Comparison of ENCODE assay signal across 8 mouse cellular contexts in the genomic region with DNA sequence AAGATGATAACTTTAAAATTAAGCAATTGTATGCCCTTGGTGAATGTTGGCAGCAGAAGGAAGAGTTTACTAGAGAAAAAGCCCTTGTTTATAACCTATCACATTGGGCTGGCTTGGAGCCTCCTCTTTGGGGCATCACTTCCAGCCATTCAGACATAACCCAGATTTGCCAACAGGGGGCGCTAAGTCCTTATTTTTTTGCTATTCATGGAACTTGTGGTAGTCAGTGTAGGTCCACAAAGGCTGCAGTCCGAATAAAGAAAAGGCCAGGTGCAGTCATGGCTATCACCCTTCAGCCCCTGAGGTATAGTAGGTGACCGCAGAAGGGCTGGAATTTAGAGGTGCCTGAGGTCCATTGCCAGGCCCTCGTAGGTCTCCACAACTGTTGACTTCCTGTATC. TPM values are rescaled to one million over a fixed set of nuclear protein-coding genes. Genes with fewer than 3 reads are reported as not detected.
DNase-seq lines count a peak whose midpoint lies in the region; ATAC-seq and TF ChIP-seq lines count a peak whose summit lies in the region.

No protein-coding gene starts in this region.

- H3K4me2 ChIP-seq in heart, embryonic 11.5 days: no peak overlapping the region
- H3K4me2 ChIP-seq in forebrain, postnatal 0 days (ENCODE audit: low read depth): no peak overlapping the region
- H3K4me2 ChIP-seq in hindbrain, embryonic 12.5 days (replicated peaks): no peak overlapping the region

- no peak overlapping the region for H3K9ac ChIP-seq in heart, embryonic 11.5 days (ENCODE audit: low read depth, low read length)
- H3K9ac ChIP-seq in forebrain, postnatal 0 days: no peak overlapping the region
- H3K9ac ChIP-seq in hindbrain, embryonic 12.5 days: no peak overlapping the region

- no peaks in the 10 kb centered on the region for H3K36me3 ChIP-seq in heart, embryonic 11.5 days (ENCODE audit: control insufficient read depth, insufficient read depth, low read length)
- H3K36me3 ChIP-seq in forebrain, postnatal 0 days (ENCODE audit: insufficient read depth): no peaks in the 10 kb centered on the region
- H3K36me3 ChIP-seq in hindbrain, embryonic 12.5 days: no peaks in the 10 kb centered on the region

- no peak for ATAC-seq in heart, embryonic 11.5 days (replicated peaks; ENCODE audit: insufficient number of reproducible peaks, low FRiP score, low TSS enrichment)
- ATAC-seq in forebrain, postnatal 0 days: peak; percentile 66; the same call in 1 of the 2 replicates
- peak; percentile 46; the same call in 1 of the 2 replicates for ATAC-seq in hindbrain, embryonic 12.5 days (ENCODE audit: low FRiP score)

- WGBS in heart, embryonic 11.5 days (ENCODE audit: insufficient replicate concordance): 46% methylated on average over 4 of the region's 4 CpGs
- WGBS in forebrain, postnatal 0 days: 33% methylated on average over 4 of the region's 4 CpGs
- WGBS in hindbrain, embryonic 12.5 days: 46% methylated on average over 4 of the region's 4 CpGs

- peak; percentile 91 for DNase-seq in heart, adult 11 months
- peak; percentile 55 for DNase-seq in cerebellum, adult 11-12 months
- peak; percentile 88 for DNase-seq in forebrain, postnatal 0 days
- peak; percentile 57 to 82 for DNase-seq in layer of hippocampus, postnatal 25 days (ENCODE audit: extremely low spot score in 1 of 2, low spot score in 1 of 2)
- DNase-seq in lung, postnatal 4 days: peak; percentile 63 to 83
- peak; percentile 55 to 68 for DNase-seq in right cerebral cortex, postnatal 36 days (ENCODE audit: low spot score in 2 of 2)

- no peaks in the 10 kb centered on the region for H3K9me3 ChIP-seq in heart, embryonic 11.5 days (replicated peaks; ENCODE audit: control insufficient read depth, low read length)
- H3K9me3 ChIP-seq in forebrain, postnatal 0 days (ENCODE audit: low read length): no peaks in the 10 kb centered on the region
- H3K9me3 ChIP-seq in hindbrain, embryonic 12.5 days (replicated peaks): no peaks in the 10 kb centered on the region

- H3K27me3 ChIP-seq in heart, embryonic 11.5 days (ENCODE audit: control insufficient read depth, insufficient read depth, low read length): no peaks in the 10 kb centered on the region
- H3K27me3 ChIP-seq in forebrain, postnatal 0 days (ENCODE audit: insufficient read depth, low read length): no peaks in the 10 kb centered on the region
- H3K27me3 ChIP-seq in hindbrain, embryonic 12.5 days: no peaks in the 10 kb centered on the region

- H3K4me3 ChIP-seq in heart, embryonic 11.5 days (ENCODE audit: low read depth, low read length): no peak overlapping the region
- H3K4me3 ChIP-seq in forebrain, postnatal 0 days (ENCODE audit: low read depth, low read length): no peak overlapping the region
- no peak overlapping the region for H3K4me3 ChIP-seq in hindbrain, embryonic 12.5 days

- peak; percentile 68 for TF ChIP-seq CTCF in forebrain, postnatal 0 days (IDR thresholded peaks at IDR 0.05; ENCODE audit: low read depth)

- H3K27ac ChIP-seq in heart, embryonic 11.5 days (ENCODE audit: low read depth, low read length): no peak overlapping the region
- H3K27ac ChIP-seq in forebrain, postnatal 0 days (ENCODE audit: low read depth, low read length): no peak overlapping the region
- H3K27ac ChIP-seq in hindbrain, embryonic 12.5 days: no peak overlapping the region

- peaks cover 9% of the 10 kb centered on the region for H3K4me1 ChIP-seq in heart, embryonic 11.5 days (ENCODE audit: control insufficient read depth, insufficient read depth, low read length)
- H3K4me1 ChIP-seq in forebrain, postnatal 0 days (ENCODE audit: insufficient read depth): 0 out of 2 replicates have a peak, but pooled peaks cover 5% of the 10 kb centered on the region
- peaks cover 16% of the 10 kb centered on the region for H3K4me1 ChIP-seq in hindbrain, embryonic 12.5 days

RNA-seq across cellular contexts. Expression of gene Accsl, which starts 1.9 kb away (rescaled TPM):
- not detected in 2 replicates for polyA plus RNA-seq in heart, embryonic 11.5 days (2014; fragmentation: Nextera tagmentation; extraction: Ambion mirVana)
- 0.08 and 1.2 TPM in 2 replicates for total RNA-seq in forebrain, postnatal 0 days (2014; rRNA removed)
- polyA plus RNA-seq in forebrain, postnatal 0 days (2015; fragmentation: Nextera tagmentation; extraction: Ambion mirVana): 0.22 and 0.38 TPM in 2 replicates
- 0.09 and 0.51 TPM in 2 replicates for polyA plus RNA-seq in hindbrain, embryonic 12.5 days (2016; fragmentation: Nextera tagmentation; extraction: Ambion mirVana)
- total RNA-seq in layer of hippocampus, postnatal 25 days (2021): under 1 TPM; 0.32 to 0.77 TPM

RNA-seq across cellular contexts. Expression of gene Accs, which starts 21.1 kb away (rescaled TPM):
- 6.6 and 7.7 TPM in 2 replicates for polyA plus RNA-seq in heart, embryonic 11.5 days (2014; fragmentation: Nextera tagmentation; extraction: Ambion mirVana)
- 14.2 and 15.2 TPM in 2 replicates for total RNA-seq in forebrain, postnatal 0 days (2014; rRNA removed)
- 3.8 and 5.1 TPM in 2 replicates for polyA plus RNA-seq in forebrain, postnatal 0 days (2015; fragmentation: Nextera tagmentation; extraction: Ambion mirVana)
- 7.4 and 8.1 TPM in 2 replicates for polyA plus RNA-seq in hindbrain, embryonic 12.5 days (2016; fragmentation: Nextera tagmentation; extraction: Ambion mirVana)
- total RNA-seq in layer of hippocampus, postnatal 25 days (2021): 1 to 10 TPM; 2.1 to 3.2 TPM

RNA-seq across cellular contexts. Expression of gene Ext2, which starts 48.5 kb away (rescaled TPM):
- 60.3 and 75.6 TPM in 2 replicates for polyA plus RNA-seq in heart, embryonic 11.5 days (2014; fragmentation: Nextera tagmentation; extraction: Ambion mirVana)
- 31.4 and 37.7 TPM in 2 replicates for total RNA-seq in forebrain, postnatal 0 days (2014; rRNA removed)
- 67.8 and 68.6 TPM in 2 replicates for polyA plus RNA-seq in forebrain, postnatal 0 days (2015; fragmentation: Nextera tagmentation; extraction: Ambion mirVana)
- 84.7 and 86.7 TPM in 2 replicates for polyA plus RNA-seq in hindbrain, embryonic 12.5 days (2016; fragmentation: Nextera tagmentation; extraction: Ambion mirVana)
- total RNA-seq in layer of hippocampus, postnatal 25 days (2021): 10 to 100 TPM; 50.2 to 51.0 TPM
